Mouse (Mus musculus) spleen, adult 2 months (tissue): ENCODE measurements around the gene Hsd3b4.
"Not testable (repeated sequence)": the region's sequence is repeated elsewhere in the genome, so short reads cannot be mapped to it uniquely, and the experiment has no call there.

Experiments used
- CTCF ChIP-seq: fragments of 200-500 bp; IDR thresholded peaks from 2 replicates; pipeline ENCODE4 v1.5.1; 2011; ENCODE audit warnings: mild to moderate bottlenecking, inconsistent platforms; ENCODE audit not compliant: insufficient read depth, insufficient read length, insufficient replicate concordance; ENCODE audit errors: extremely low read depth
- POLR2A ChIP-seq: fragments of 200-500 bp; IDR thresholded peaks from 2 replicates; pipeline ENCODE4 v1.6.1; 2011; ENCODE audit warnings: low read depth, low read length, inconsistent platforms

DNA sequence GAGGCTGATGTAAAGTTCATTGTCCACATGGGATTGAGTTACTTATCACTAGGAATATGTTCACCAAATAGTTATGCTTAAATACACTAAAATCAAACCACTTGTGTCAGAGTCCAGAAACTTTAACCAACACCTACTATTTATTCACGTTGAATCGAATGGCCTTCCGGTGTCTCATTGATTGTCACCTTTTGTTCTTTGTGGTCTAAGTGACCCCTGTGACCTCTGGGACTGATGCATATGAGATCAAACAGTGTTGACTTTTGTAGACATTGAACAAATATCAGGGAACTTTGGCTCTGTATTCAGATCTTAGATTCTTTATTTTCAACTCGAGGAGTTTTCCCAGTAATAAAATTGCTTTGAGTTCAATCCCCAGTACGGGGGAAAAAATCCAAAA is 56.5 kb downstream of the Hsd3b4 start:
- not testable (repeated sequence) for TF ChIP-seq CTCF, POLR2A
